Mouse (Mus musculus) left cerebral cortex, adult 11 months (tissue): ENCODE data around the gene Itk.

ENCODE experiments used
- DNase-seq: peaks from one replicate; pipeline ENCODE4 v3.0.0; 2022; ENCODE audit warnings: low spot score

Itk gene

DNA sequence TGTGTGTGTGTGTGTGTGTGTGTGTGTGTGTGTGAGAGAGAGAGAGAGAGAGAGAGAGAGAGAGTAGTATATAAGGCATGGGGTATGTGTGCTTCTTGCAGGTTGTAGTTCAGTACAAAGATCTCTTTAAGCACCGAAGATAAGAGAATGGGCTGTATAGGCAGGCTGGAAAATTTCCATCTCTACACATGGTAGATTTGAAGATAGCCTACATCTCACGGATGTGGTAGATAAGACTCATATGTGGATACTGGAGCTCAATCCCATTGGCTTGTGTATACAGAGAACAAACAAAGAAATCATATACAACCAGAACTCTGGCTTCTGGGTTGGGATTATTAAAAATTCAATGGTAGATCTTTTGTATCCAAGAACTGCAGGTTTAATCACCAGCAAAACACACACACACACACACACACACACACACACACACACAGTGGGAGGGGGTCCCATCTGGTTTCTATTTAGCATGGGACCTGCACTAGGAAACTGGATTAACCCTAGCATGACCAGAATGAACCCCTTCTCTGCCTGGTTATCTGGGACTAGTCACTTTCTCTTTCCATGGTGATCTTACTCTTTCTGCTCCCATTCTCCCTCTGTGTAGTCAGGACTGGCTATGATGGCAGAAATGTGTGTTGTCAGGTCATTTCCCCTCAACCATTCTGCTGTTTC, 28.2 kb downstream of the Itk start:
- DNase-seq = no peak

DNA sequence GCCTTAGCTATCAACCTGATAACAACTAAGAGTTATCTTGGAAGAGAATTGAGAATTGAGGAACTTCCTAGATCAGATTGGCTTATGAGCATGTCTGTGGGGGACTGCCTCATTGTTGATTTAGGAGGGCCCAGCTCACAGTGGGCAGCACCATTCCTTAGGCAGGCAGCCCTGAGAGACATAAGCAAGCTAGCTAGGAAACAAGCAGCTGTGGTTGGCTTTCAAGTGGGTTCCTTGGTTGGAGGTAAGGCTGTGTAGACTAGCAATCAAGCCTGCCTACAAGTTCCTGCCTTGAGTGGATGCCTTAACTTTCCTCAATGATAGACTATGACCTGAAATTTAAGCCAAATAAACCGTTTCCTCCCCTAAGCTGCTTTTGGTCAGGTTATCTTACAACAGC, 30.9 kb downstream of the Itk start:
- DNase-seq = no peak

DNA sequence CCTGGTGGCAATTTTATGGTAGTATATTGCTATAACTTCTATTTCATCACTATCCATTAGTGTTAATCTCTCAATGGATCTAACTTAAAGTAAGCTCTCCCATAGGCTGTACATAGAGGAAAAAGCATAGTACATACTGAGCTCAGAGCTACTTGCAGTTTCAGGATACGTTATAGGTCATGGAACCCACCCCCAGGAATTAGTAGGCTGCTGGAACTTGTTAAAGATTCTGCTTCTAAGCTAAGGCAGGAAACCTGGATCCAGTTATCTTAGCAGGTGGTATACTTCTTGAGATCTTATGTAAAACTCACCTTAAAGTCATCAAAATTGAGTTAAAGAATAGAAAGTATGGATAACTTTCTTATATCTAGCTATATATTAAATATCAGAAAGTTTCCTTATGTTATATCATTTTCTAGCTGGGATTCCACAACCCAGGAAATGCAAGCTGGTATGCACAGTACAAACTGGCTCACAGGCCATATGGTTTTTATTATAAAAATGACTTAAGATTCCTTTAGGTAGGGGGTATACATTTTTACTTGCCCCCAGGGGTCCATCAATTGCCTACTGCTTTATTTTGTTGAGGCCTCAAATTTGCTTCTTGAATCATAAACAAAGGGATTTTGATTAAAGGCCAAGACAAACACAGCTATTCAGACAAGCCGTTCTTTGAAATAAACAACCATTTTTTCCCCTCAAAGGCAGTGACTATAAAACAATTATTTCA, 39.5 kb downstream of the Itk start:
- no peak for DNase-seq

DNA sequence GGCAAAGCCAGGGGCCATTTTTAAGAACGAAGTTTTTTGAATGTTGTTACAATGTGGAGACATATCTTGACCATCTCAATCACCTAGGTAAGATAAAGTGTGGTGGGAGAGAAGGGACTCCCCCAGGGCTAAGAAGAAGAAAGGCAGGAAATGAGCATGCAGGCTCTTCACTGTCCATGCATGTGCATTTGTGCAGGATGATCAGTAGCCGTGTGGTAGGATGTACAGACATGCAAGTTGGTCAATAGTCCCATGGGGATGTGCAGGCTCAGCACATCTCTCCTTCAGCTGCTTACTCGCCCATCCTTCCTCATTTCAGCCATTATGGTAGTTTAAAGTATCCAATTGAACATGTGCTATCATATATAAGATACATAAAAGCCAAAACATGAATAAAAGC, 40.9 kb downstream of the Itk start:
- DNase-seq = no peak

GRCm38 (mm10) chr11:46347756-46348155, 41.6 kb downstream of the Itk start:
- DNase-seq = no peak

- DNase-seq = no peak
These were observed 45.3 kb downstream of the Itk start for GRCm38 (mm10) chr11:46343886-46344546.

GRCm38 (mm10) chr11:46341960-46342359, 47.4 kb downstream of the Itk start:
- no peak for DNase-seq

GRCm38 (mm10) chr11:46336020-46336419, 53.3 kb downstream of the Itk start:
- no peak for DNase-seq

GRCm38 (mm10) chr11:46332217-46332616, 57.1 kb downstream of the Itk start:
- no peak for DNase-seq

GRCm38 (mm10) chr11:46326271-46327015, 62.9 kb downstream of the Itk start:
- no peak for DNase-seq

DNA sequence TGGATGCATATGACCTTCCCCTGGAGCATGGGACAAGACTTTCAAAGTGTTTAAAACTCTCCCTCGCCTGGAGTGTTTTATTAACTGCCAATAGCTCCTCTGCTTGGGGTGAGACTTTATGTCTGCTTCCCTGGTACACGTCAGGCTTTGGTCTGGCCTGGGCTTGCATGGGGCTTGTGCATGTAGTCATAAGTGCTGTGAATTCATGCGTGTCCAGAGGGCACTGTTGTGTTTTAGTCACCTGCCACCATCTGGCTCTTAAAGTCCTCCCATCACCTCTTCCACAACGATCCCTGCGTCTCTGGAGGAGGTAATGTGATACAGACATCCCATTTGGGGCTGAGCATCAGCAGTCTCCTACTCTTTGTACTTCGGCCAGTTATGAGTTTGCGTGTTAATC, 67.8 kb downstream of the Itk start:
- DNase-seq = no peak

DNA sequence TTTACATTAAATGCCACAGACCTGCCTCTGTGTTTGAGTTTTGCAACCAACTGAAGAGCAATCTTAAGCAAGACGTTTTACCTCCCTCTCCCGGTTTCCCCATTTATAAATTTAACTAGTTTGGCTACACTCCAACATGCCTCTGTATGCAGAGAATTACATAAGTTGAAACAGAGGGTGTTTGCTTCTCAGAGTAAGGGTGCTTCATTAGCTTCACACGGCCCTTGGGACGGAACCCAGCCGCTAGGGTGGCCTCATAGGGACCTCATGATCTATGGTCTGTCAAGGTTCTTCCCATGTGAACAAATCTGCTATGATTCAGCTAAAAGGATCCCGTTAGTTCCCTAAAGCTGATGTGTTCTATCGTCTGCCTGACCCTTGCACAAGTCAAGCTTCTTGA, 74.8 kb downstream of the Itk start:
- peak; percentile 34 for DNase-seq

GRCm38 (mm10) chr11:46313851-46314250, 75.5 kb downstream of the Itk start:
- peak; percentile 67 for DNase-seq

GRCm38 (mm10) chr11:46312523-46313035, 76.7 kb downstream of the Itk start, which contains the start of gene Cyfip2:
Cyfip2 (minus strand) TSS chr11:46312859.
- DNase-seq = peak; percentile 18

DNA sequence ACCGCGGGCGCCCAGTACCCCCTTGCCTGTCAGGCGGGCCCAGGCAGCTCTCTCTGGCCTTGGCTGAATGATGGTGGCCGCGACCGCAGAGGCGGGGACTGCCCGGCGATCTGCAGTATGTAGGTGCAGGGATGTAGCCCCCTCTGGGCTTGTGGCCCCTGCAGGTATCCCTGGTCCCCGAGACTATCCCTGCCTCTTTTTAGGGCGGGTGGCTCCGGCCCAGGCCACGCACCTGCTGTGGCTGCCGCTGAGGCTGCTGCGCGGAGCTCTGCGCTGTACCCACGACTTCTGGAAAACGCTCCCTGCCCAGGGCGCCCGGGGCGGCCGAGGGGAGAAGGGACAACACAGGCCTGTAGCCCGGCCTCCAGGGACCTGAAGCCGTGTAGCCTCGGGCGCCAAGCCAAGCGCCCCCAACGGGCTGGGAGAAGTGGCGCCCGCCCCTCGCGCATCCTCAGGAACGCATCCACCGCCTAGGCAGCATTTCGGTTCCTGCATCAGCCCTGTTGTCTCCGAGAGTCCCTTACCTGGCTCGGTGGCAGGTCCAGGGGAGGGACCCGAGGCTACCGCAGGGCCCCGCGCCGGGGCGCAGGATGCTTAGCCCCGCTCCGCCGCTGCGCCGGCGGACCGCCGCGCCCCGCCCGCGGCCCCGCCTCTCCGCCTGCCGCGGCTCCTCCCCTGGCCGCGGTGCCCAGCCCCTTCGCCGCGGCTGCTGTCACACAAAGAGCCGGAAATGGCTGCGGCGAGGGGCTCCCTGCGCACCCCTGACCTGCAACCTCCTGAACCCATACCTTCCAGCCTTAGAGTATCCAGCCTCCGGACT, 77.4 kb downstream of the Itk start:
- peak; percentile 30 for DNase-seq

DNA sequence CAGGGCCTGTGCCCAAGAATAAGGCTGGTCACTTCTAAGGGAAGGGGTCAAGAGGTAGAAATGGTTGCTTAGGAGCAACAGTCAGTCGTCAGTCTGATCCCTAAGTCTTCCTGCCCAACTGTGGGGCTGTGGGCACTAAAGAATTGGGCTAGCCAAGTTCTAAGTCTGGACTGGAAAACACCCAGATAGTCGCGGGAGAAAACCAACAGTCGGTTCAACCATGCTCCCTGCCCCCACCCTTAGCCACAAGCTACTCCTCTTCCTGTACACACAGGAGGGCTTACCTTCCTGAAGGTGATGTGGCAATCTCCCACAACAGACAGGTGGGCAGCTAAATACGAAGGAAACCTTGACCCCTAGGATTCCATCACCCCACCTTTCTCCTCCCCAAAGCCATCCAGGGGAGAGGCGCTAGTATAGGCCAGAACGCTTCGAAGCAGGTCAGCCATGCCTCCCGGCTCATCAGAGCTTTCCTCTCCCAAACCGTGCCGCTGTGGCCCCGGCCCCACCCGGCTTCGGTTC, 78.1 kb downstream of the Itk start:
- no peak for DNase-seq

DNA sequence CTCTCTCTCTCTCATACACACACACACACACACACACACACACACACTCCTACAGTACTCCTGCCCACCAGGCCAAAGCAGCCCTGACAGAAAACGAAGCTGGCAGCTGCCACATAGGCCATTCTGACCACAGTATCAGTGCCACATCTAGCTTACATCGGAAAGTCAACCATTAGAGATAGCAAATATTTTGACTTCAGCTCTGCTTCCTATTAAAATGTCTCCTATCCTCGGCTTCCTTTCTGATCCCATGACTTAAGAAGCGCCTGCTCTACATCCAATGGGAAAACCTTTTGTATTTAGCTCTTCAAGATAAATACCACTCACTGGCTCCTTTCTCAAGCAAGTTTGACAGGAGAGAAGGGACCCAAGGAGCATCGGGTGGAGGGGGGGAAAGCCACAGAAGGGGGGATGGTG, 78.7 kb downstream of the Itk start:
- peak; percentile 41 for DNase-seq

- DNase-seq = no peak
These were observed 79.3 kb downstream of the Itk start for GRCm38 (mm10) chr11:46309808-46310555.

DNA sequence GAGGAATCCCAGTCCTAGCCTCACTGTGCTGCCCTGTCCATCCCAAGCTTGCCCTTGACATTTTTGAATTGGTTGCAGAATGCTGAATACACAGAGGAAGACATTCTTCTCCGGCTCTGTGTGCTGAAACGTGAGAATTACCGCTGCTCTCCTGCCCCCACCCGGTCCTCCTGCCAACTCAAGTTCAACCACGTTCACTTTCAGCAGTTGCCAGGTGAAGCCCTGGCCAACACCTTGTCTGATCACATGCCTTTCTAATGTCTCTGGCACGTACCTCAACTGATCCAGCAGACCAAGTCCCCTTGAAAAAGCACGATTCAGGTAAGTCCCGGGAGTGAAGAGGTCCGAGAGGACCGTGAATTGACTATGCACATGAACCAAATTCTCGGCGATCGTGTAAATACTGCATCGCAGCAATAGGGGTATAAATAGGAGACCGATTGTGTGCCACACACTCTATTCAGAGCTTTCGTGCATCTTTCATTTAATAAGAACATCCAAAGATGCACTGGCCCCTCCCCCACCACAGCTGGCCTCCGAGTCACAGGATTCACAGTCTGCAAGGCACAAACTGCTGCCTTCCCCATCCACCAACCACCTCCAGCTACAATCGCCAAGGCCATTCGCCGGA, 80.1 kb downstream of the Itk start:
- peak; percentile 26 for DNase-seq
